Mouse (Mus musculus): Measurements from ENCODE around the gene Tma7.
A peak's percentile ranks its signal among the peaks of the same experiment; 100 is the strongest.

The Tma7 gene

DNA sequence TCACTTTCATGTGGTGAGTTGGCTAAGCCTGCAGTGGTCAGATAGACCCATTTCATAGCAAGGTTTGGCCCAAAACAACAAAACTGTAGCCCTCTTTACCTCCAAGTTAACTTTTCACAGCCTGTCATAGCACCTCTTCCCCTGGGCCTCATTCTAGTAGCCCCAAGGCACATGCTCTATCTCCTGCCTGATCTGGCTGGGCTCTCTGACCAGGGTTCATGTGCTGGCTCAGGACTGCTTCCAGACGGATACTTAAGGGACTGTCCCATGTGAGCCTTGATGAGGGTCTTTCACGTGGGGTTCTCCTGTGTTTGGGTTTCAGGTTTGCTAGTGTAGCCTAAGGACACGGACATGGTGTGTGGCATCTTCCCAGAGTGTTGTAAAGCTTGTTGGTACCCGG is 42.7 kb downstream of the Tma7 start:
- peak; percentile 92 for DNase-seq

DNA sequence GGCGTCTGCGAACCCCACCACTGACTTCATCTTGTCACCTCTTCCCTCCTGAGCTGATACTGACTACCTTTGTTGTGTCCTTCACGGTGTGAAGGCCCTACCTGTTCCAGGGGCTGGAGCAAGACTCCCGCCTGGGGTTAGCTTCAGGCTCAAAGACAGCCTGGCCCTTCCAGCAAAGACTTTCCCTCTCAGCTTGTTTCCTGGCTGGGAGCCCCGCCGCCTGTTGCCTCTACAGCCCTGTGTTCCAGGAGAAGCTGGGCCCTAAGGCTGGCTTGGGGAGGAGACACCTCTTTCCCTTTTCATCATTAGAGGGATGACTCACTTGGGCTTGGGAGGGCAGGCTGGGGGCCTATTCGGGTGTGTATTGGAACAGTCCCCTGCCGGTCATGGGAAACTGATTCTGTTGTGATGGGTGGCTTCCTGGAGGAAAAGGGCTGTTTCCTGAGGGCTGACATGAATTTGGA is 43.5 kb downstream of the Tma7 start:
- DNase-seq: peak; percentile 99

DNA sequence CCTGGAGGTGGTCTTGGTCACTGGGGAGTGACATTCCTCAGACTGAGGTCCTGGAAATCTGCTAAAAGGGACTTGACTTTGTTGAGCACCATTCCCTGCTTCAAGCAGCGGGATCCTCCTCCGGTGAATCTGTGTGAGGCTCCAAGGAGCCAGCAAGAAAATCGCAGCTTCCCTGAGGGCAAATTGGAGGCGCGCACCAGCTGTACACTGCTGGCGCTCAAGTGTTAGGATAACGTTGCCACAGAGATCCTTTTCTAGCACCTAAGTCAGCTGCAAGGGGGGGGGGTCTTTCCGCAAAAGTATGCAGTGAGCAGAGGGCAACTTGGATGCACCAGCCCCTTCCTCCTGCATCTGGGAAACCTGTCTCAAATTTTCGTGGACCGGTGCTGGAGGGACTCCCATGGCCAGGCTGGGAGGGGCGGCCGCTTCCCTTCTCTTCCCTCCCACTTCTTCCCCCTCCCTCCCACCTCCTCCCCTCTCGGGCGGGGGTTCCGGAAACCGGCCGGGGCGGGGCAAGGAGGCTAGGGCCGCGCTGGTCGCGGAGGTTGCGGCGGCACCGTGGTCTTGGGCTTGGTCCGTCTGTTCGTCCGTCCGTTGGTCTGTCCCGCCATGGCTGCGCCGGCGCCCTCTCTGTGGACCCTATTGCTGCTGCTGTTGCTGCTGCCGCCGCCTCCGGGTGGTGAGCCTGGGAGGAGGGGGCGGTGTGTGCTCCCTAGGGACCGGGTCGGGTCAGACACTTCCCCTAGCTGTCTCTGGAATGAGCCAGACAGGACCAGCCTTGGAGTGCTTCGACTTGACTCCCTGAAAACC is 44.1 kb downstream of the Tma7 start, which contains the start of gene Shisa5:
TSS of gene Shisa5 (plus strand) at position 480 of the 810 bp plus-strand sequence.
- peak; percentile 99 for DNase-seq

DNA sequence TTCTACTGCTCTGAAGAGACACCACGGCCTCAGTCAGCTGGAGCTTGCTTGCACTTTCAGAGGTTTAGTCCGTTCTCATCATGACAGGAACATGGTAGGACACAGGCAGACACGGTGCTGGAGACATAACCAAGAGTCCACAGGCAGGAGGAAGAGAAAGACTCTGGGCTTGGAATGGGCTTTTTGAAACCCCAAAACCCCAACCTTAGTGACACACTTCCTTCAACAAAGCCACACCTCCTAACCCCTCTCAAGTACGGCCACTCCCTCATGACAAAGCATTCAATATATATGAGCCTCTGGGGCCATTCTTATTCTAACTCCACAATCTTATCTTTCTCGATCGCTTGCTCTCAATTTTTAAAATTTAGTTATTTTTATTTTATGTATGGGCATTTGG is 50.0 kb downstream of the Tma7 start:
- peak; percentile 55 for DNase-seq

DNA sequence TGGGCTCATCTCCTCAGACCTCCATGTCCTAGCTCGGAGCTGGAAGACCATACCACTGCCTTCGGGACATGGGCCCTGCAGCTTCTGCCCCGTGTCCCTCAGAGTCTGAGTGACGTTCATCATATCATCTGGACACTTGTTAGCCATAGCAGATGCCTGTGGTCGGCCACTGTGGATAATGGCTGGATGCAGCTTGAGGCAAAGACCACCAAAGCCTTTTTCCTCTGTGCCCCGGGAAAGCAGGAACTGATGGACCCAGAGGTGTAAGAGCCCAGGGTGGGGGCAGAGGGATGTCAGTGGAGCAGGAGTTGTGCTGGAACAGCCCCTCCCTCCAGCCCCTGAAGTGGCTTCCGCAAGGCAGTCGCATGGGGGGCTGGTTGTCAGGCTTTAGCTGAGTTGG is 50.7 kb downstream of the Tma7 start:
- DNase-seq: peak; percentile 87

DNA sequence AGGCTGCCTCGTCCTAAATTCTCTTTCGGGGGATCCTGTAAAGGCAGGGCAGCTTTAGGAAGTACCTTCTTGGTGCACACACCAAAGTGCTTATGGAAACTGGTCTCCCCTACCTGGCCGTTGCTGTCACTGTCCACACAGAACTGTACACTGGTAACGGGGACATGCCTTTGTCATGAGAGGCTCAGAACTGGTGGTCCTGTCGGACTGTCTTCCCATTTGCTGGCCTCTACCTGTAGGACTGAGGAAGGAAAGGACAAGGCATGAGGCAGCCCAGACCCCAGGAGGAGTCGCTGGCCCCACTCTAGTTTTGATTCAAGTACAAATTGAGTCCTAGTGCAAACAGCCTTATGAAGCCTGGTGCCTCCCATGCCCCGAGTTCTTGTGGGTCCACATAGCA is 51.4 kb downstream of the Tma7 start:
- DNase-seq: peak; percentile 82

DNA sequence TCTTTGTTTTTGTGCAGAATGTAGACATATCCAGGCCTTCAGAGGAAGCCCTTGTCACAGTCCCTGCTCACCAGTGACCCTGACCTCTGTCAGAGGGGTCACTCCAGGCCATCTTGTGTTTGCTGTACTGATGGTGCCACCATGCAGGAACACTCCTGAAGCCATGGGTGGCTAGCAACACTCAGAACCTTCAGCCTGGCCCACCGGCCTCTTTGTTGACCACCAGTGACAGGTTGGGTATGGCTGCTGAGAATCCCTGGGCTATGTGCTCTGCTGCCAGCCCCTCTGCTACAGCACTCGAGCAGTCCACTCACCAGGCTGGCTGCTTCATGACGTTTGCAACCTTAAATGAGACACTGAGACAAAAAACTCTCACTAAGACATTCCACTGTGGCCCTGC is 52.1 kb downstream of the Tma7 start:
- DNase-seq: no peak

GRCm38 (mm10) chr9:109028919-109029318 is 53.5 kb downstream of the Tma7 start:
- DNase-seq: peak; percentile 91

- peak; percentile 70 for DNase-seq
Observed at GRCm38 (mm10) chr9:109028421-109028820, 54.0 kb downstream of the Tma7 start.

GRCm38 (mm10) chr9:109027521-109027920 is 54.9 kb downstream of the Tma7 start:
- peak; percentile 96 for DNase-seq

Measured in heart, adult 11 months (tissue).